Mouse (Mus musculus) c-Kit-positive CD71-positive TER-119-positive erythroid progenitor cells, embryonic 14.5 days (primary cell): ENCODE measurements around the gene Wdhd1.

Experiments
- DNase-seq: peaks from one replicate; pipeline ENCODE4 v3.0.0-alpha.2; 2013; ENCODE audit warnings: low spot score

The Wdhd1 gene

GRCm38 (mm10) chr14:47221567-47221966 is 55.1 kb downstream of the Wdhd1 start:
- DNase-seq: no peak

- DNase-seq: no peak
Measured at GRCm38 (mm10) chr14:47220231-47221025, 56.2 kb downstream of the Wdhd1 start.

- no peak for DNase-seq
Measured at GRCm38 (mm10) chr14:47218766-47219606, 57.7 kb downstream of the Wdhd1 start.

GRCm38 (mm10) chr14:47216541-47216940 is 60.1 kb downstream of the Wdhd1 start:
- no peak for DNase-seq

GRCm38 (mm10) chr14:47214367-47214766 is 62.3 kb downstream of the Wdhd1 start:
- DNase-seq: no peak

- no peak for DNase-seq
Measured at GRCm38 (mm10) chr14:47213305-47213704, 63.4 kb downstream of the Wdhd1 start.

- no peak for DNase-seq
Measured at GRCm38 (mm10) chr14:47209669-47210164, 66.9 kb downstream of the Wdhd1 start.

- DNase-seq: no peak
Measured at GRCm38 (mm10) chr14:47208564-47209493, 67.8 kb downstream of the Wdhd1 start.

GRCm38 (mm10) chr14:47206601-47207000 is 70.1 kb downstream of the Wdhd1 start:
- no peak for DNase-seq

GRCm38 (mm10) chr14:47205270-47205972 is 71.2 kb downstream of the Wdhd1 start:
- DNase-seq: no peak

GRCm38 (mm10) chr14:47197340-47197739 is 79.3 kb downstream of the Wdhd1 start:
- no peak for DNase-seq

- DNase-seq: no peak
Measured at GRCm38 (mm10) chr14:47196711-47197110, 79.9 kb downstream of the Wdhd1 start.

- DNase-seq: no peak
Measured at GRCm38 (mm10) chr14:47194096-47194495, 82.6 kb downstream of the Wdhd1 start.

- no peak for DNase-seq
Measured at GRCm38 (mm10) chr14:47193506-47193905, 83.2 kb downstream of the Wdhd1 start.

GRCm38 (mm10) chr14:47191861-47192260 is 84.8 kb downstream of the Wdhd1 start:
- no peak for DNase-seq
